Comparison of ENCODE assay signal across 23 mouse cellular contexts in the genomic region with DNA sequence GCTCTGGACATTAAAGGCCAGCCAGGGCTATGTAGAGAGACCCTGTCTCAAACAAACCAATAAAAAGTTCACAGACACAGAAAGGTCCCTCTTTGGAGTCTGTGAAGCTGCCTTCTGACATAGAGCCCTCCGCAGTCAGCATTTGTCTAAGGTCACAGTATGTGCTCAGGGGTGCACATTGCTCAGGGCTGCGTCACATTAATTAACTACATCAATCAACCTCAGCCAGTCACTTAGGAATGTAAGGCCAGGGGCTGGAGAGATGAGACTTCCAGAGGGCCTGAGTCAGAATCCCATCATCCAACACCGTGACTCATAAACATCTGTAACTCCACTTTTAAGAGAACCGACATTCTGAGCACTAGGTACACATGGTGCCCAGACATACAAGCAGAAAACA. TPM values are rescaled to one million over a fixed set of nuclear protein-coding genes. Genes with fewer than 3 reads are reported as not detected.
DNase-seq lines count a peak whose midpoint lies in the region; ATAC-seq and TF ChIP-seq lines count a peak whose summit lies in the region.
"Had no signal": no experiment of that assay in that cellular context is flagged by ENCODE, and none has a peak within 500 bp of the region (broad histone marks: within the 10 kb centered on the region; RNA-seq: fewer than 3 reads in every experiment).

No protein-coding gene starts in this region.

- H3K79me3 ChIP-seq in C2C12 (ENCODE audit: low read depth) = no peaks in the 10 kb centered on the region

- H3K4me3 ChIP-seq in C2C12 (ENCODE audit: insufficient read depth, poor library complexity, severe bottlenecking) = no peak overlapping the region
- H3K4me3 ChIP-seq in hindbrain, embryonic 13.5 days = no peak overlapping the region
- H3K4me3 ChIP-seq in liver, embryonic 12.5 days = no peak overlapping the region
- H3K4me3 ChIP-seq: forebrain, embryonic 12.5 days; heart, embryonic 10.5 days; hindbrain, embryonic 15.5 days; intestine, embryonic 15.5 days; liver, embryonic 15.5 days; lung, embryonic 15.5 days; stomach, embryonic 15.5 days had no signal

- no peaks in the 10 kb centered on the region for H3K4me1 ChIP-seq in hindbrain, embryonic 13.5 days (replicated peaks)
- H3K4me1 ChIP-seq in liver, embryonic 12.5 days = no peaks in the 10 kb centered on the region
- H3K4me1 ChIP-seq: forebrain, embryonic 12.5 days; heart, embryonic 10.5 days; hindbrain, embryonic 15.5 days; intestine, embryonic 15.5 days; liver, embryonic 15.5 days; lung, embryonic 15.5 days; stomach, embryonic 15.5 days had no signal

- H3K27me3 ChIP-seq in C2C12 (ENCODE audit: control insufficient read depth, insufficient read depth, insufficient read length) = no peaks in the 10 kb centered on the region
- no peaks in the 10 kb centered on the region for H3K27me3 ChIP-seq in hindbrain, embryonic 13.5 days
- H3K27me3 ChIP-seq in liver, embryonic 12.5 days (replicated peaks) = no peaks in the 10 kb centered on the region
- H3K27me3 ChIP-seq: forebrain, embryonic 12.5 days; hindbrain, embryonic 15.5 days; intestine, embryonic 15.5 days; liver, embryonic 15.5 days; lung, embryonic 15.5 days; stomach, embryonic 15.5 days had no signal

- H3K4me2 ChIP-seq in hindbrain, embryonic 13.5 days = no peak overlapping the region
- no peak overlapping the region for H3K4me2 ChIP-seq in liver, embryonic 12.5 days
- H3K4me2 ChIP-seq: forebrain, embryonic 12.5 days; hindbrain, embryonic 15.5 days; intestine, embryonic 15.5 days; liver, embryonic 15.5 days; lung, embryonic 15.5 days; midbrain, embryonic 11.5 days; stomach, embryonic 15.5 days had no signal

- H3ac ChIP-seq in C2C12 (ENCODE audit: control insufficient read depth, insufficient read length, low read depth) = no peak overlapping the region

- H3K9me3 ChIP-seq in hindbrain, embryonic 13.5 days = peaks cover 3% of the 10 kb centered on the region
- H3K9me3 ChIP-seq in liver, embryonic 12.5 days (replicated peaks) = peaks cover 24% of the 10 kb centered on the region
- H3K9me3 ChIP-seq: hindbrain, embryonic 15.5 days; lung, embryonic 15.5 days; stomach, embryonic 15.5 days had no signal

- H3K36me3 ChIP-seq in C2C12 (ENCODE audit: control insufficient read depth, insufficient read depth) = no peaks in the 10 kb centered on the region
- no peaks in the 10 kb centered on the region for H3K36me3 ChIP-seq in hindbrain, embryonic 13.5 days
- H3K36me3 ChIP-seq in liver, embryonic 12.5 days = no peaks in the 10 kb centered on the region
- H3K36me3 ChIP-seq: forebrain, embryonic 12.5 days; heart, embryonic 10.5 days; hindbrain, embryonic 15.5 days; intestine, embryonic 15.5 days; liver, embryonic 15.5 days; lung, embryonic 15.5 days; stomach, embryonic 15.5 days had no signal

- no peaks in the 10 kb centered on the region for H3K79me2 ChIP-seq in C2C12 (ENCODE audit: control insufficient read depth, insufficient read depth)

- 82% methylated on average over 4 of the region's 4 CpGs for WGBS in hindbrain, embryonic 13.5 days
- 81% methylated on average over 4 of the region's 4 CpGs for WGBS in liver, embryonic 12.5 days (ENCODE audit: insufficient replicate concordance)

- H3K9ac ChIP-seq in hindbrain, embryonic 13.5 days = no peak overlapping the region
- no peak overlapping the region for H3K9ac ChIP-seq in liver, embryonic 12.5 days
- H3K9ac ChIP-seq: forebrain, embryonic 12.5 days; hindbrain, embryonic 15.5 days; intestine, embryonic 15.5 days; liver, embryonic 15.5 days; lung, embryonic 15.5 days; stomach, embryonic 15.5 days had no signal

- DNase-seq in embryo, embryonic 11 days = peak; percentile 10
- DNase-seq in embryo, embryonic 10.5 days (ENCODE audit: low spot score) = no peak
- DNase-seq in adrenal gland, postnatal 10 days = peak; percentile 43
- DNase-seq in forelimb bud, embryonic 11.5 days (ENCODE audit: low read depth, low spot score) = peak; percentile 43
- no peak for DNase-seq in frontal cortex, postnatal 25 days (ENCODE audit: low spot score in 2 of 2)
- DNase-seq: cerebellum, adult 18-20 months; cerebellum, postnatal 14 days; heart, postnatal 4 days; thymus, postnatal 36 days had no signal

- no peak overlapping the region for H3K27ac ChIP-seq in hindbrain, embryonic 13.5 days
- H3K27ac ChIP-seq in liver, embryonic 12.5 days = no peak overlapping the region
- H3K27ac ChIP-seq: forebrain, embryonic 12.5 days; heart, embryonic 10.5 days; hindbrain, embryonic 15.5 days; intestine, embryonic 15.5 days; liver, embryonic 15.5 days; lung, embryonic 15.5 days; macrophage; stomach, embryonic 15.5 days had no signal

- ATAC-seq in hindbrain, embryonic 13.5 days (ENCODE audit: low FRiP score) = no peak
- ATAC-seq in liver, embryonic 12.5 days = no peak
- ATAC-seq: intestine, embryonic 15.5 days had no signal

- no peak for TF ChIP-seq CTCF in C2C12 (IDR thresholded peaks at IDR 0.05; ENCODE audit: control insufficient read depth, insufficient read depth, insufficient read length)

TF ChIP-seq in C2C12, 6 proteins besides CTCF, POLR2A, EP300 and RAD21:
- no peak for TF ChIP-seq CEBPB (IDR thresholded peaks at IDR 0.05; ENCODE audit: low read depth)
- TF ChIP-seq FOSL1 (IDR thresholded peaks at IDR 0.05; ENCODE audit: insufficient read depth, low read length, poor library complexity, severe bottlenecking) = peak; percentile 66
- TF ChIP-seq USF1 (IDR thresholded peaks at IDR 0.05; ENCODE audit: low read depth) = no peak
- peak; percentile 7 for TF ChIP-seq MYOD1 (IDR thresholded peaks at IDR 0.05; ENCODE audit: control insufficient read depth, insufficient read length, low read depth)
- TF ChIP-seq MYOG (IDR thresholded peaks at IDR 0.05; ENCODE audit: control insufficient read depth, extremely low read depth, insufficient read length) = no peak
- TF ChIP-seq MAX (IDR thresholded peaks at IDR 0.05) = no peak

RNA-seq across cellular contexts. Expression of gene Nelfa, which starts 19.7 kb away (rescaled TPM):
- 24.2 TPM for polyA plus RNA-seq in C2C12 (2012; fragmentation: generic; extraction: Trizol)
- total RNA-seq in adrenal gland, postnatal 10 days (2021) = 10 to 100 TPM; 18.2 to 22.7 TPM
- polyA plus RNA-seq in hindbrain, embryonic 13.5 days (2015; fragmentation: Nextera tagmentation; extraction: Ambion mirVana) = 41.8 and 44.3 TPM in 2 replicates
- polyA plus RNA-seq in liver, embryonic 12.5 days (2016; fragmentation: Nextera tagmentation; extraction: Ambion mirVana) = 42.7 and 42.9 TPM in 2 replicates

RNA-seq across cellular contexts. Expression of gene Gm1673, which starts 27.4 kb away (rescaled TPM):
- polyA plus RNA-seq in C2C12 (2012; fragmentation: generic; extraction: Trizol) = 5.3 TPM
- 10 to 100 TPM; 18.2 to 23.6 TPM for total RNA-seq in adrenal gland, postnatal 10 days (2021)
- 589 and 607 TPM in 2 replicates for polyA plus RNA-seq in hindbrain, embryonic 13.5 days (2015; fragmentation: Nextera tagmentation; extraction: Ambion mirVana)
- 11.6 and 13.0 TPM in 2 replicates for polyA plus RNA-seq in liver, embryonic 12.5 days (2016; fragmentation: Nextera tagmentation; extraction: Ambion mirVana)
- total RNA-seq: gastrocnemius, adult 8-10 months; neutrophil, adult 5-6 weeks had no signal

RNA-seq across cellular contexts. Expression of gene Nat8l, which starts 39.9 kb away (rescaled TPM):
- not detected for polyA plus RNA-seq in C2C12 (2012; fragmentation: generic; extraction: Trizol)
- 10 to 100 TPM; 19.6 to 30.1 TPM for total RNA-seq in adrenal gland, postnatal 10 days (2021)
- polyA plus RNA-seq in hindbrain, embryonic 13.5 days (2015; fragmentation: Nextera tagmentation; extraction: Ambion mirVana) = 3.9 and 4.2 TPM in 2 replicates
- polyA plus RNA-seq in liver, embryonic 12.5 days (2016; fragmentation: Nextera tagmentation; extraction: Ambion mirVana) = 0.04 and 0.08 TPM in 2 replicates

Comparison
In these comparisons a context has a peak if more than half of its experiments do, and no peak if none do; other contexts are left out.
1. DNase-seq: peak in embryo, embryonic 11 days (single experiment), adrenal gland, postnatal 10 days (single experiment) and forelimb bud, embryonic 11.5 days (single experiment); none in embryo, embryonic 10.5 days (single experiment) and frontal cortex, postnatal 25 days (0 of 2).
2. RNA of gene Gm1673, which starts 27.4 kb away (polyA plus RNA-seq): 589 to 607 TPM in hindbrain, embryonic 13.5 days; 11.6 to 13.0 TPM in liver, embryonic 12.5 days and 5.3 TPM in C2C12 (single experiment); every median in the first group is over 10 times any median in the second.